Comparison of ENCODE assay signal across 8 mouse cellular contexts in genomic region chr10:93282526-93282964, GRCm38 (mm10). TPM values are rescaled to one million over a fixed set of nuclear protein-coding genes. Genes with fewer than 3 reads are reported as not detected.
DNase-seq lines count a peak whose midpoint lies in the region; ATAC-seq and TF ChIP-seq lines count a peak whose summit lies in the region.

No protein-coding gene starts in this region.

- 0 out of 2 replicates have a peak, but pooled peaks cover 9% of the 10 kb centered on the region for H3K36me3 ChIP-seq in stomach, embryonic 16.5 days (ENCODE audit: control insufficient read depth, insufficient read depth, low read length)
- H3K36me3 ChIP-seq in stomach, postnatal 0 days (ENCODE audit: control insufficient read depth, insufficient read depth, low read length), result no peaks in the 10 kb centered on the region
- peaks cover 22% of the 10 kb centered on the region; the same call in 1 of the 2 replicates for H3K36me3 ChIP-seq in kidney, embryonic 14.5 days (ENCODE audit: control insufficient read depth, insufficient read depth, low read length)
- H3K36me3 ChIP-seq in thymus, adult 2 months (ENCODE audit: control insufficient read depth, insufficient read depth, low read length), result peaks cover 20% of the 10 kb centered on the region; the same call in 1 of the 2 replicates

- TF ChIP-seq EP300 in stomach, postnatal 0 days (optimal IDR thresholded peaks at IDR 0.05), result no peak

- no peaks in the 10 kb centered on the region for H3K9me3 ChIP-seq in stomach, embryonic 16.5 days (replicated peaks; ENCODE audit: control insufficient read depth, low read length)
- H3K9me3 ChIP-seq in stomach, postnatal 0 days (ENCODE audit: control insufficient read depth, low read length), result no peaks in the 10 kb centered on the region
- H3K9me3 ChIP-seq in kidney, embryonic 14.5 days (ENCODE audit: control insufficient read depth, low read length), result no peaks in the 10 kb centered on the region

- no peaks in the 10 kb centered on the region for H3K4me1 ChIP-seq in stomach, embryonic 16.5 days (ENCODE audit: control insufficient read depth, insufficient read depth, low read length)
- no peaks in the 10 kb centered on the region for H3K4me1 ChIP-seq in stomach, postnatal 0 days (replicated peaks; ENCODE audit: control insufficient read depth, insufficient read depth)
- H3K4me1 ChIP-seq in kidney, embryonic 14.5 days (ENCODE audit: control insufficient read depth, insufficient read depth, low read length), result peaks cover 15% of the 10 kb centered on the region
- H3K4me1 ChIP-seq in thymus, adult 2 months (replicated peaks; ENCODE audit: control insufficient read depth, insufficient read depth, low read length), result no peaks in the 10 kb centered on the region

- no peak for DNase-seq in stomach, postnatal 0 days (ENCODE audit: low spot score)
- DNase-seq in heart, adult 8-10 months (ENCODE audit: low spot score), result peak; percentile 76
- DNase-seq in right cerebral cortex, postnatal 36 days (ENCODE audit: low spot score in 2 of 2), result no peak
- no peak for DNase-seq in spleen, postnatal 10 days (ENCODE audit: low spot score in 2 of 2)
- no peak for DNase-seq in thymus, adult 2 months

- no peaks in the 10 kb centered on the region for H3K27me3 ChIP-seq in stomach, embryonic 16.5 days (ENCODE audit: control insufficient read depth, insufficient read depth, low read length)
- H3K27me3 ChIP-seq in stomach, postnatal 0 days (ENCODE audit: control insufficient read depth, insufficient read depth, low read length), result no peaks in the 10 kb centered on the region
- H3K27me3 ChIP-seq in kidney, embryonic 14.5 days (ENCODE audit: control insufficient read depth, insufficient read depth, low read length), result no peaks in the 10 kb centered on the region
- no peaks in the 10 kb centered on the region for H3K27me3 ChIP-seq in thymus, adult 2 months (ENCODE audit: control insufficient read depth, insufficient read depth, low read length)

- ATAC-seq in stomach, embryonic 16.5 days (ENCODE audit: insufficient read depth, low FRiP score), result peak; percentile 38; the same call in 1 of the 2 replicates
- no peak for ATAC-seq in stomach, postnatal 0 days (ENCODE audit: low FRiP score, low TSS enrichment)
- peak; percentile 80 for ATAC-seq in kidney, embryonic 14.5 days (ENCODE audit: low FRiP score, low TSS enrichment)
- no peak for ATAC-seq in erythroid progenitor cell, adult 5-6 weeks (replicated peaks; ENCODE audit: low FRiP score, poor library complexity, severe bottlenecking)

- no peak overlapping the region for H3K27ac ChIP-seq in stomach, embryonic 16.5 days (ENCODE audit: low read length)
- H3K27ac ChIP-seq in stomach, postnatal 0 days (replicated peaks), result no peak overlapping the region
- H3K27ac ChIP-seq in kidney, embryonic 14.5 days (ENCODE audit: low read depth, low read length), result peak overlapping the region; percentile 49; the same call in 1 of the 2 replicates
- no peak overlapping the region for H3K27ac ChIP-seq in thymus, adult 2 months (ENCODE audit: control insufficient read depth, insufficient read depth, low read length)

- WGBS in stomach, embryonic 16.5 days, result 58% methylated on average over 12 of the region's 12 CpGs
- WGBS in stomach, postnatal 0 days, result 58% methylated on average over 12 of the region's 12 CpGs
- 29% methylated on average over 12 of the region's 12 CpGs for WGBS in kidney, embryonic 14.5 days
- WGBS in thymus, adult 2 months, result 90% methylated on average over 12 of the region's 12 CpGs

- H3K4me3 ChIP-seq in stomach, embryonic 16.5 days (replicated peaks; ENCODE audit: low read length), result no peak overlapping the region
- no peak overlapping the region for H3K4me3 ChIP-seq in stomach, postnatal 0 days (ENCODE audit: low read depth, low read length)
- no peak overlapping the region for H3K4me3 ChIP-seq in kidney, embryonic 14.5 days (ENCODE audit: low read length)
- H3K4me3 ChIP-seq in thymus, adult 2 months (ENCODE audit: control insufficient read depth, insufficient read depth, low read length), result no peak overlapping the region

- TF ChIP-seq CTCF in stomach, postnatal 0 days (IDR thresholded peaks at IDR 0.05; ENCODE audit: low read depth), result no peak
- no peak for TF ChIP-seq CTCF in thymus, adult 2 months (IDR thresholded peaks at IDR 0.05; ENCODE audit: borderline replicate concordance, control insufficient read depth, extremely low read depth, insufficient read depth, low read length, poor library complexity)

- no peak overlapping the region for H3K9ac ChIP-seq in stomach, embryonic 16.5 days (ENCODE audit: low read length)
- no peak overlapping the region for H3K9ac ChIP-seq in stomach, postnatal 0 days (ENCODE audit: low read length)
- no peak overlapping the region for H3K9ac ChIP-seq in kidney, embryonic 14.5 days (ENCODE audit: low read depth, low read length)

- no peak for TF ChIP-seq POLR2A in thymus, adult 2 months (IDR thresholded peaks at IDR 0.05; ENCODE audit: control insufficient read depth, extremely low read depth, insufficient read depth, low read length, poor library complexity)

- H3K4me2 ChIP-seq in stomach, embryonic 16.5 days (ENCODE audit: low read depth, low read length), result no peak overlapping the region
- H3K4me2 ChIP-seq in stomach, postnatal 0 days (replicated peaks; ENCODE audit: low read depth), result no peak overlapping the region
- H3K4me2 ChIP-seq in kidney, embryonic 14.5 days (replicated peaks; ENCODE audit: low read depth, low read length), result no peak overlapping the region

RNA-seq across cellular contexts. Expression of gene Elk3, which starts 28.4 kb away (rescaled TPM):
- 19.1 and 23.6 TPM in 2 replicates for polyA plus RNA-seq in stomach, embryonic 16.5 days (2015; fragmentation: Nextera tagmentation; extraction: Ambion mirVana)
- 11.3 and 12.5 TPM in 2 replicates for polyA plus RNA-seq in stomach, postnatal 0 days (2015; fragmentation: Nextera tagmentation; extraction: Ambion mirVana)
- total RNA-seq in heart, adult 8-10 months (2022), result 10 to 100 TPM; 32.0 to 37.6 (median 35.2) TPM
- 43.4 and 49.1 TPM in 2 replicates for polyA plus RNA-seq in kidney, embryonic 14.5 days (2014; fragmentation: Nextera tagmentation; extraction: Ambion mirVana)
- 47.2 and 62.7 TPM in 2 replicates for polyA plus RNA-seq in thymus, adult 2 months (2012; rRNA removed)
- 3.2 and 5.0 TPM in 2 replicates for total RNA-seq in erythroid progenitor cell, adult 5-6 weeks (2015; ENCODE audit: low replicate concordance)
- total RNA-seq in erythroid progenitor cell, adult 5-6 weeks (2017; ENCODE audit: low replicate concordance), result 3.5 and 3.9 TPM in 2 replicates

Comparison
In these comparisons a context has a peak if more than half of its experiments do, and no peak if none do; other contexts are left out.
1. ATAC-seq: peak in stomach, embryonic 16.5 days (single experiment) and kidney, embryonic 14.5 days (single experiment); none in stomach, postnatal 0 days (single experiment) and erythroid progenitor cell, adult 5-6 weeks (single experiment).